ENCODE assay signal across 11 mouse cellular contexts in the genomic region with DNA sequence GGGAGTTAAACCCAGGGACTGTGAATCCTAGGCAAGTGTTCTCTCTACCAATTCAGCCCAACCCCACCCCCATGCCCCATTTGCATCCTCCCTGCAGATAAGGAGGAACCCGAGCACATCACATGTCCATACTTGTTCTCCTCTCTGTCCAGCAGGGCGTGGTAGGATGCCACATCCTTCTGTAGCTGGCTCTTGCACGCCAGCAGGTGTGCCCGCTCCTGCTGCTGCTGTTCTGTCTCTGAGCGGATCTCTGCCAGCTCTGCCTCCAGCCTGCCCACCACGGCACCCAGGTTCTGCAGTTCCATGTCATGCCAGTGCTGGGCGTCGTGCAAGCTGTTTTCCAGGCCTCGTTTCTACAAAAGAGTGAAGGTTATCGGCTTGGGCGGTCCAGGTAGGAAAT. TPM values are rescaled to one million over a fixed set of nuclear protein-coding genes. Genes with fewer than 3 reads are reported as not detected.
DNase-seq lines count a peak whose midpoint lies in the region; ATAC-seq and TF ChIP-seq lines count a peak whose summit lies in the region.
"Had no signal": no experiment of that assay in that cellular context is flagged by ENCODE, and none has a peak within 500 bp of the region (broad histone marks: within the 10 kb centered on the region; RNA-seq: fewer than 3 reads in every experiment).

No protein-coding gene starts in this region.

- H3K27me3 ChIP-seq in intestine, postnatal 0 days (replicated peaks; ENCODE audit: control insufficient read depth, insufficient read depth, low read length): no peaks in the 10 kb centered on the region
- no peaks in the 10 kb centered on the region for H3K27me3 ChIP-seq in intestine, embryonic 16.5 days (replicated peaks; ENCODE audit: control insufficient read depth, insufficient read depth, low read length)
- no peaks in the 10 kb centered on the region for H3K27me3 ChIP-seq in CH12.LX (replicated peaks)
- H3K27me3 ChIP-seq in neural tube, embryonic 15.5 days (replicated peaks): no peaks in the 10 kb centered on the region

- 78% methylated on average over 11 of the region's 11 CpGs for WGBS in intestine, postnatal 0 days
- 74% methylated on average over 11 of the region's 11 CpGs for WGBS in intestine, embryonic 16.5 days
- WGBS in neural tube, embryonic 15.5 days: 81% methylated on average over 11 of the region's 11 CpGs

- H3K79me2 ChIP-seq in CH12.LX (replicated peaks; ENCODE audit: control insufficient read depth, extremely low read depth, insufficient read depth, poor library complexity, severe bottlenecking): no peaks in the 10 kb centered on the region

- dilution Hi-C loops in CH12.LX (cut with MboI; ENCODE audit: extremely low pct_ligation_motif_present, extremely low pct_unique_long_range_greater_than_20kb, low sequenced_read_pairs): no loop called here

- no peak overlapping the region for H3K27ac ChIP-seq in intestine, postnatal 0 days (ENCODE audit: low read depth, low read length)
- H3K27ac ChIP-seq in intestine, embryonic 16.5 days (ENCODE audit: low read length): no peak overlapping the region
- H3K27ac ChIP-seq in CH12.LX (ENCODE audit: insufficient read depth, low read depth): peak overlapping the region; percentile 46
- H3K27ac ChIP-seq in neural tube, embryonic 15.5 days (replicated peaks): no peak overlapping the region

- peak; percentile 30 for TF ChIP-seq RAD21 in CH12.LX (IDR thresholded peaks at IDR 0.05; ENCODE audit: low read depth, low read length)

- H3K36me3 ChIP-seq in intestine, postnatal 0 days (ENCODE audit: control insufficient read depth, insufficient read depth): no peaks in the 10 kb centered on the region
- no peaks in the 10 kb centered on the region for H3K36me3 ChIP-seq in intestine, embryonic 16.5 days (ENCODE audit: control insufficient read depth, insufficient read depth, low read length)
- H3K36me3 ChIP-seq in CH12.LX (replicated peaks in 1 of 2; ENCODE audit: control insufficient read depth in 1 of 2, insufficient read depth in 1 of 2, low read length in 1 of 2): peaks cover 0 to 12% of the 10 kb centered on the region in 2 experiments
- H3K36me3 ChIP-seq in neural tube, embryonic 15.5 days: no peaks in the 10 kb centered on the region

- no peaks in the 10 kb centered on the region for H3K9me3 ChIP-seq in intestine, postnatal 0 days (ENCODE audit: control insufficient read depth)
- no peaks in the 10 kb centered on the region for H3K9me3 ChIP-seq in intestine, embryonic 16.5 days (ENCODE audit: control insufficient read depth, low read length)
- H3K9me3 ChIP-seq in CH12.LX (replicated peaks; ENCODE audit: low read length): no peaks in the 10 kb centered on the region
- no peaks in the 10 kb centered on the region for H3K9me3 ChIP-seq in neural tube, embryonic 15.5 days (replicated peaks)

- peak; percentile 75 for TF ChIP-seq EP300 in CH12.LX (IDR thresholded peaks at IDR 0.05; ENCODE audit: low read length)

- H3K4me3 ChIP-seq in intestine, postnatal 0 days (ENCODE audit: low read depth, low read length): no peak overlapping the region
- H3K4me3 ChIP-seq in intestine, embryonic 16.5 days (ENCODE audit: low read length): no peak overlapping the region
- H3K4me3 ChIP-seq in CH12.LX (replicated peaks in 1 of 3; ENCODE audit: low read depth in 2 of 3, low read length in 2 of 3, poor library complexity in 1 of 3): peak overlapping the region in 2 of 3 experiments; percentile 21 to 65
- H3K4me3 ChIP-seq in neural tube, embryonic 15.5 days (replicated peaks): no peak overlapping the region

- H3K4me2 ChIP-seq in intestine, postnatal 0 days (replicated peaks; ENCODE audit: low read depth): no peak overlapping the region
- H3K4me2 ChIP-seq in intestine, embryonic 16.5 days (ENCODE audit: low read depth, low read length): no peak overlapping the region
- peak overlapping the region; percentile 94 for H3K4me2 ChIP-seq in CH12.LX (ENCODE audit: insufficient read depth, low read depth, poor library complexity, severe bottlenecking)
- no peak overlapping the region for H3K4me2 ChIP-seq in neural tube, embryonic 15.5 days

- peak; percentile 87 for DNase-seq in CH12.LX (ENCODE audit: extremely low read depth)
- DNase-seq in induced T-regulatory cell, adult 2 months (ENCODE audit: low read depth): peak; percentile 63
- DNase-seq in thymus, postnatal 0 days (ENCODE audit: low spot score): peak; percentile 74
- no peak for DNase-seq in lung, adult 18-20 months
- DNase-seq in cerebellum, postnatal 14 days: no peak
- DNase-seq: gastrocnemius, postnatal 36 days had no signal

- no peaks in the 10 kb centered on the region for H3K4me1 ChIP-seq in intestine, postnatal 0 days (replicated peaks; ENCODE audit: control insufficient read depth, insufficient read depth, low read length)
- no peaks in the 10 kb centered on the region for H3K4me1 ChIP-seq in intestine, embryonic 16.5 days (ENCODE audit: control insufficient read depth, insufficient read depth, low read length)
- peaks cover 37 to 77% of the 10 kb centered on the region in 2 experiments for H3K4me1 ChIP-seq in CH12.LX (ENCODE audit: control insufficient read depth in 1 of 2, insufficient read depth in 2 of 2)
- H3K4me1 ChIP-seq in neural tube, embryonic 15.5 days: peaks cover 14% of the 10 kb centered on the region

- ATAC-seq in intestine, postnatal 0 days: no peak
- no peak for ATAC-seq in intestine, embryonic 16.5 days
- ATAC-seq in neural tube, embryonic 15.5 days (ENCODE audit: low FRiP score): no peak
- ATAC-seq: hindbrain, embryonic 16.5 days; lung, postnatal 0 days had no signal

- H3K9ac ChIP-seq in intestine, postnatal 0 days (ENCODE audit: low read depth, low read length): no peak overlapping the region
- H3K9ac ChIP-seq in intestine, embryonic 16.5 days (ENCODE audit: low read depth, low read length): no peak overlapping the region
- no peak overlapping the region for H3K9ac ChIP-seq in CH12.LX (ENCODE audit: insufficient read depth, low read depth)
- no peak overlapping the region for H3K9ac ChIP-seq in neural tube, embryonic 15.5 days (replicated peaks)

- TF ChIP-seq CTCF in intestine, postnatal 0 days (IDR thresholded peaks at IDR 0.05; ENCODE audit: low read depth): peak; percentile 6; the same call in 1 of the 2 replicates
- TF ChIP-seq CTCF in CH12.LX (conservative IDR thresholded peaks at IDR 0.05 in 1 of 2, IDR thresholded peaks at IDR 0.05 in 1 of 2; ENCODE audit: low read depth in 2 of 2, low read length in 2 of 2): peak in 1 of 2 experiments; percentile 32; a peak in 1 of 4 replicates

- in situ Hi-C loops in CH12.LX (cut with MboI; ENCODE audit: low pct_ligation_motif_present, low pct_unique_long_range_greater_than_20kb, low sequenced_read_pairs): no loop called here

- no peak; the same call in none of the 2 replicates for TF ChIP-seq POLR2A in CH12.LX (IDR thresholded peaks at IDR 0.05; ENCODE audit: low read depth, low read length)

TF ChIP-seq in CH12.LX, 34 proteins besides CTCF, POLR2A, EP300 and RAD21 (continues in another document):
- no peak for TF ChIP-seq ZKSCAN1 (IDR thresholded peaks at IDR 0.05; ENCODE audit: borderline replicate concordance, low read depth, low read length)
- TF ChIP-seq IRF4 (IDR thresholded peaks at IDR 0.05; ENCODE audit: low read depth, low read length): peak; percentile 72
- TF ChIP-seq CHD2 (IDR thresholded peaks at IDR 0.05; ENCODE audit: low read length): peak; percentile 79
- TF ChIP-seq ZNF384 (IDR thresholded peaks at IDR 0.05; ENCODE audit: low read depth, low read length): no peak
- TF ChIP-seq MAX (IDR thresholded peaks at IDR 0.05; ENCODE audit: low read length): peak; percentile 69
- TF ChIP-seq ZC3H11A (IDR thresholded peaks at IDR 0.05; ENCODE audit: low read depth, low read length): no peak
- TF ChIP-seq MYC (IDR thresholded peaks at IDR 0.05; ENCODE audit: low read depth, low read length): peak; percentile 71; the same call in 1 of the 2 replicates
- no peak for TF ChIP-seq MAFK (IDR thresholded peaks at IDR 0.05; ENCODE audit: insufficient replicate concordance, low read length)
- TF ChIP-seq TCF12 (IDR thresholded peaks at IDR 0.05; ENCODE audit: low read depth, low read length): peak; percentile 93
- TF ChIP-seq SIN3A (IDR thresholded peaks at IDR 0.05; ENCODE audit: low read length): peak; percentile 89; the same call in 1 of the 2 replicates
- peak; percentile 83 for TF ChIP-seq RCOR1 (conservative IDR thresholded peaks at IDR 0.05; ENCODE audit: low read depth, low read length)
- TF ChIP-seq JUN (IDR thresholded peaks at IDR 0.05; ENCODE audit: insufficient read depth, low read depth, low read length): no peak
- peak; percentile 37; the same call in 1 of the 2 replicates for TF ChIP-seq SMC3 (IDR thresholded peaks at IDR 0.05; ENCODE audit: low read depth, low read length)
- no peak for TF ChIP-seq GABPA (IDR thresholded peaks at IDR 0.05; ENCODE audit: insufficient replicate concordance, low read depth, low read length)
- peak; percentile 36; the same call in 1 of the 2 replicates for TF ChIP-seq ZMIZ1 (IDR thresholded peaks at IDR 0.05; ENCODE audit: low read depth, low read length)
- TF ChIP-seq NRF1 (IDR thresholded peaks at IDR 0.05; ENCODE audit: low read depth, low read length): no peak
- TF ChIP-seq MEF2A (IDR thresholded peaks at IDR 0.05; ENCODE audit: borderline replicate concordance, low read depth, low read length): peak; percentile 79
- peak; percentile 84 for TF ChIP-seq MXI1 (IDR thresholded peaks at IDR 0.05; ENCODE audit: low read depth, low read length)
- TF ChIP-seq BHLHE40 (IDR thresholded peaks at IDR 0.05; ENCODE audit: low read depth, low read length): peak; percentile 90
- TF ChIP-seq ELF1 (IDR thresholded peaks at IDR 0.05; ENCODE audit: low read depth, low read length): peak; percentile 36
- no peak for TF ChIP-seq JUND (conservative IDR thresholded peaks at IDR 0.05; ENCODE audit: low read depth, low read length)
- no peak for TF ChIP-seq PAX5 (IDR thresholded peaks at IDR 0.05; ENCODE audit: low read length)
- peak; percentile 20 for TF ChIP-seq USF2 (conservative IDR thresholded peaks at IDR 0.05; ENCODE audit: low read depth, low read length)
- TF ChIP-seq MAZ (IDR thresholded peaks at IDR 0.05; ENCODE audit: low read depth, low read length): peak; percentile 52; the same call in 1 of the 2 replicates
- 0 out of 2 replicates have a peak, but pooled peaks have one; percentile 29 for TF ChIP-seq TBP (conservative IDR thresholded peaks at IDR 0.05; ENCODE audit: low read depth, low read length)

RNA-seq across cellular contexts. Expression of a gene that starts 53.8 kb away (rescaled TPM):
- polyA plus RNA-seq in intestine, postnatal 0 days (2015; fragmentation: Nextera tagmentation; extraction: Ambion mirVana): 0.35 and 0.41 TPM in 2 replicates
- not detected in 2 replicates for polyA plus RNA-seq in intestine, embryonic 16.5 days (2015; fragmentation: Nextera tagmentation; extraction: Ambion mirVana)
- total RNA-seq in CH12.LX (2012; rRNA removed) (0.55 and 0.64 TPM in 2 replicates), CH12.LX (2014; rRNA removed) (3.4 and 4.1 TPM in 2 replicates)
- 4.8 and 5.7 TPM in 2 replicates for polyA plus RNA-seq in CH12.LX (2012; ENCODE audit: insufficient read length, low read depth)
- 3.0 and 3.1 TPM in 2 replicates for polyA plus RNA-seq in thymus, postnatal 0 days (2015; fragmentation: Nextera tagmentation; extraction: Ambion mirVana)
- polyA plus RNA-seq in neural tube, embryonic 15.5 days (2015; fragmentation: Nextera tagmentation; extraction: Ambion mirVana): 2.5 and 2.7 TPM in 2 replicates

Comparison
In these comparisons a context has a peak if more than half of its experiments do, and no peak if none do; other contexts are left out.
1. H3K4me3 ChIP-seq: peak in CH12.LX (2 of 3); none in intestine, postnatal 0 days (single experiment), intestine, embryonic 16.5 days (single experiment) and neural tube, embryonic 15.5 days (single experiment).
2. DNase-seq: peak in CH12.LX (single experiment), induced T-regulatory cell, adult 2 months (single experiment) and thymus, postnatal 0 days (single experiment); none in lung, adult 18-20 months (0 of 2) and cerebellum, postnatal 14 days (0 of 2).